Mouse (Mus musculus): ENCODE data around the gene Tmem136.

DNA sequence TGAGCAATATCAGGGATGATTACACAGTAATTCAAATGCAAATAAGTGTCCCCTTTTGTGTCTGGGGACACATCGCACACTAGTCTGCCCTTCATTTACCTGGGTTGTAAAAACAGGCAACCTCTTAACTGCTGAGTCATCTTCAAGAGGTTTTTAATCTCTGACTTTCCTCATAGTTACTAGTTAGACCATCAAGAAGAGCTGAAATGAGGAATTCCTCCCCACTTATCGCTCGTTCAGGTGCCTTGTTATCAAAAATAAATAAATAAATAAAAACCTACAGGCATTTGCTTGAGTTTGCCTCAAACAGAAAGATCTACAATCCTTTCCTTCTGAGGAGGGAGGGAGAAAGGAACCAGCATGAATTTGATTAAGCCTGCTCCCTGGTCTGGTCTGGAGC, 7.6 kb downstream of the Tmem136 start:
- TF ChIP-seq HCFC1 (IDR thresholded peaks at IDR 0.05; ENCODE audit: borderline replicate concordance, insufficient read depth, low read length) (no peak), ZNF384 (IDR thresholded peaks at IDR 0.05; ENCODE audit: low read depth, low read length) (no peak)

Measured in ES-E14 (cell line).